Mouse (Mus musculus) E14TG2a.4 (cell line): ENCODE measurements around the gene Rph3al.

Source experiments
- H3K27me3 ChIP-seq: 2 replicates; pipeline ENCODE4 v1.6.1; 2014; ENCODE audit warnings: low read length, control low read depth; ENCODE audit not compliant: insufficient read depth
- H3K36me3 ChIP-seq: 2 replicates; pipeline ENCODE4 v1.6.1; 2014; ENCODE audit warnings: low read length, control low read depth; ENCODE audit not compliant: insufficient read depth
- H3K4me1 ChIP-seq: replicated peaks from 2 replicates; pipeline ENCODE4 v1.6.1; 2014; ENCODE audit warnings: low read depth, low read length, control low read depth
- H3K4me3 ChIP-seq: replicated peaks from 2 replicates; pipeline ENCODE4 v1.5.1; 2014; ENCODE audit warnings: mild to moderate bottlenecking, low read length
- H3K9me3 ChIP-seq: 2 replicates; pipeline ENCODE4 v1.6.1; 2014; ENCODE audit warnings: low read length, control low read depth
- CTCF ChIP-seq: conservative IDR thresholded peaks from 2 replicates; pipeline ENCODE4 v1.5.1; 2014; ENCODE audit warnings: low read length
- NANOG ChIP-seq: IDR thresholded peaks from 2 replicates; pipeline ENCODE4 v1.6.1; 2014; ENCODE audit warnings: borderline replicate concordance, low read length, mixed read lengths
- POU5F1 ChIP-seq: IDR thresholded peaks from 2 replicates; pipeline ENCODE4 v1.6.1; 2014; ENCODE audit warnings: low read length, borderline replicate concordance

Gene Rph3al

GRCm38 (mm10) chr11:75972188-75972587 lies 34.0 kb upstream of the Rph3al start:
- Histone ChIP-seq H3K36me3 (no peaks in the 10 kb centered on the region), H3K4me1 (peaks cover 5% of the 10 kb centered on the region; the same call in 1 of the 2 replicates), H3K27me3 (peaks cover 31% of the 10 kb centered on the region), H3K4me3 (no peak overlapping the region), H3K9me3 (peaks cover 6% of the 10 kb centered on the region; the same call in 1 of the 2 replicates)
- TF ChIP-seq NANOG, result no peak
- no peak for TF ChIP-seq POU5F1
- no peak for TF ChIP-seq CTCF

DNA sequence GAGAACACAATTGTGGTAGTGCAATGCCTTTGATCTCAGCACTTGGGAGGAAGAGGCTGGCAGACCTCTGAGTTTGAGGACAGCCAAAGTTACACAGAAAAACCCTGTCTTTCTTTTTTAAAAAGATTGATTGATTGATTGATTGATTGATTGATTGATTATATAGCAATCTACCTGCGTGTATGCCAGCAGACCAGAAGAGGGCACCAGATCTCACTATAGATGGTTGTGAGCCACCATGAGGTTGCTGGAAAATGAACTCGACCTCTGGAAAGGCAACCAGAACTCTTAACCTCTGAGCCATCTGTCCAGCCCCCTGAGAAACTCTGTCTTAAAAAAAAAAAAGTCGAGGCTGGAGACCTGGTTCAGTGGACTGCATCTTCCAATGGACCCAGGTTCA lies 32.4 kb upstream of the Rph3al start:
- Histone ChIP-seq H3K9me3 (peaks cover 6% of the 10 kb centered on the region; the same call in 1 of the 2 replicates), H3K4me1 (peaks cover 13% of the 10 kb centered on the region), H3K27me3 (peaks cover 46% of the 10 kb centered on the region), H3K36me3 (no peaks in the 10 kb centered on the region), H3K4me3 (no peak overlapping the region)
- no peak for TF ChIP-seq NANOG
- peak; percentile 31 for TF ChIP-seq CTCF

- TF ChIP-seq NANOG, result no peak
- TF ChIP-seq CTCF, result no peak
- no peak for TF ChIP-seq POU5F1
Measured at GRCm38 (mm10) chr11:75968761-75969160, 30.5 kb upstream of the Rph3al start.

DNA sequence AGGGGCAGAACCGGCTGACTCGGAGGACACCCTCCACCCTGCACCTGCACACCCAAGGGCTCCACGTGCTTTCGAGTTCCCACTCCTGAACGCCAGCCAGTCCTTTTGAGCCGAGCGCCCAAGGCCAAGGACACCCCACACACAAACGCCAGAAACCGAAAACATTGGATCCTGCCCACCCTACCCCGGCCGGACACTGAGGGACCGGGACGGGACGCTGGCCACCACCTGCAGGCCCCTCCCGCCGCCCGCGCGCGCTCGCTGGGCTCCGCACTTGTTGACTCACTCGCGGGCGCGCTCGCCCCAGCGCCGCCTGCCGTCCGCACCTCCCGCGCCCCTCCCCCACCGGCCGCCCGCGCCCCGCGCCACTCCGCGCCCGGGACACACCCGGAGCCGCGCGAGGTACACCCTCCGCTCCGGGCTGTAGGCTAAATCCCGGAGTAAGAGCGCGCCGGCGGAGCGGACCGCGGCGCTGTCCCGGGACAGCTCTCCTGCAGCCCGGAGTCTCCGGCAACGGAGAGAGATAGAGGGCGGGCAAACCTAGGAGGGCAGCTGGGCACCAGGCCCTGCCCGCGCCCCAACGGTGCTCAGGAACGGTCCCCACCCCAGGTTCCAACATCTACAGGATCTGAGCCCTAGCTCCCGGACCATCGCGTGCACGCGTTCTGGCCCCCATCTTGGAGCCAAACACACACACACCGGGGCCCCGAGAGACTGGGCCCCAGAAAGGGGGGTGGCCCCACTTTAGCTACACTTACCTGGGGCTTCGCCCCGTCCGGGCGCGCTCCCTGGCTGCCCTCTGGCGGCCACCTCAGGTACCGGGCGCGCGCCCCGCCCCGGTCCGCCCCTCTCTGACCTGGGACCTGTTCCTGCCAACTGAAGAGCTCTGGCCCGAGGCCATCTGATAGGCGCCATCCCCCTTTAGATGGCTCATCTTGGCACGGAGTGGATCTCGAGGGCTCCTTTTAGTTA lies 28.5 kb upstream of the Rph3al start:
- no peaks in the 10 kb centered on the region for H3K9me3 ChIP-seq
- peaks cover 73% of the 10 kb centered on the region for H3K27me3 ChIP-seq
- TF ChIP-seq CTCF, result peak; percentile 4
- no peak for TF ChIP-seq NANOG
- H3K4me3 ChIP-seq, result peak overlapping the region; percentile 87
- no peaks in the 10 kb centered on the region for H3K36me3 ChIP-seq
- H3K4me1 ChIP-seq, result peaks cover 21% of the 10 kb centered on the region

More at GRCm38 (mm10) chr11:75968761-75969160, 30.5 kb upstream of the Rph3al start:
- Histone ChIP-seq H3K9me3 (0 out of 2 replicates have a peak, but pooled peaks cover under 1% of the 10 kb centered on the region), H3K4me3 (no peak overlapping the region), H3K27me3 (peaks cover 64% of the 10 kb centered on the region), H3K36me3 (no peaks in the 10 kb centered on the region), H3K4me1 (peaks cover 19% of the 10 kb centered on the region)

- TF ChIP-seq NANOG (no peak), POU5F1 (no peak), CTCF (no peak)
- Histone ChIP-seq H3K9me3 (no peaks in the 10 kb centered on the region), H3K4me3 (peak overlapping the region; percentile 87), H3K4me1 (peaks cover 21% of the 10 kb centered on the region), H3K36me3 (no peaks in the 10 kb centered on the region), H3K27me3 (peaks cover 73% of the 10 kb centered on the region)
Measured at GRCm38 (mm10) chr11:75965674-75966400, 27.6 kb upstream of the Rph3al start.

DNA sequence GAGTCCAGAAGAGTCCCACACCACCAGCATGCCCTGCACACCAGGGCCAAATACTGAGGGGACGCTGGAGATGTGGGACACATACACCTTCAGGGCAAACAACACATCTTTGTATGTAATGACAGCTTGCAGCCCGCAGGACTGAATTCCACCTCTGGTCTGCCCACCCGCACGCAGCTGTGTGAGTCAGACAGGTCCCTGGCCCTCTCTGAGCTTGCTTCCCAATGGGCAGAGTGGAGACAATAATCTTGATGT lies 26.2 kb upstream of the Rph3al start:
- H3K36me3 ChIP-seq, result no peaks in the 10 kb centered on the region
- H3K27me3 ChIP-seq, result peaks cover 64% of the 10 kb centered on the region
- no peak overlapping the region for H3K4me3 ChIP-seq
- no peaks in the 10 kb centered on the region for H3K9me3 ChIP-seq
- TF ChIP-seq POU5F1, result no peak
- TF ChIP-seq CTCF, result no peak
- TF ChIP-seq NANOG, result no peak
- H3K4me1 ChIP-seq, result peaks cover 21% of the 10 kb centered on the region

GRCm38 (mm10) chr11:75963730-75964475 lies 25.7 kb upstream of the Rph3al start:
- no peaks in the 10 kb centered on the region for H3K36me3 ChIP-seq
- TF ChIP-seq NANOG, result no peak
- TF ChIP-seq CTCF, result no peak
- no peak for TF ChIP-seq POU5F1
- H3K4me3 ChIP-seq, result no peak overlapping the region
- peaks cover 21% of the 10 kb centered on the region for H3K4me1 ChIP-seq
- no peaks in the 10 kb centered on the region for H3K9me3 ChIP-seq
- H3K27me3 ChIP-seq, result peaks cover 59% of the 10 kb centered on the region

GRCm38 (mm10) chr11:75961782-75962181 lies 23.6 kb upstream of the Rph3al start:
- no peaks in the 10 kb centered on the region for H3K36me3 ChIP-seq
- H3K9me3 ChIP-seq, result no peaks in the 10 kb centered on the region
- TF ChIP-seq POU5F1 (no peak), CTCF (no peak), NANOG (no peak)
- H3K27me3 ChIP-seq, result peaks cover 48% of the 10 kb centered on the region
- peaks cover 15% of the 10 kb centered on the region for H3K4me1 ChIP-seq
- no peak overlapping the region for H3K4me3 ChIP-seq
